Mouse (Mus musculus) spleen, postnatal 10 days (tissue): ENCODE results near the gene Zfp811.
A peak's percentile ranks its signal among the peaks of the same experiment; 100 is the strongest.
"Not testable (repeated sequence)": the region's sequence is repeated elsewhere in the genome, so short reads cannot be mapped to it uniquely, and the experiment has no call there.

ENCODE experiments used
- DNase-seq, 2 experiments: peaks; one replicate each; pipeline ENCODE4 v3.0.0; 2021 to 2022; ENCODE audit warnings: low spot score in 2 of 2

Gene Zfp811

GRCm38 (mm10) chr17:32809544-32810374, at the start of gene Zfp811:
TSS of gene Zfp811 (minus strand) at chr17:32809931.
- no peak for DNase-seq

GRCm38 (mm10) chr17:32856713-32857112, 47.0 kb upstream of the Zfp811 start:
- DNase-seq = not testable (repeated sequence)

- no peak for DNase-seq
These were observed 41.9 kb upstream of the Zfp811 start for GRCm38 (mm10) chr17:32851581-32851980.

- DNase-seq = no peak
These were observed 31.7 kb upstream of the Zfp811 start for GRCm38 (mm10) chr17:32841388-32841787.

GRCm38 (mm10) chr17:32839083-32839802, 29.5 kb upstream of the Zfp811 start:
- no peak for DNase-seq

- no peak for DNase-seq
These were observed 20.7 kb upstream of the Zfp811 start for GRCm38 (mm10) chr17:32830418-32830782.

- DNase-seq = peak; percentile 43 to 62
These were observed 20.0 kb upstream of the Zfp811 start, which contains the start of gene Zfp799 for GRCm38 (mm10) chr17:32829540-32830417. TSS of gene Zfp799 (minus strand) at chr17:32830261.

- DNase-seq = no peak
These were observed 6.5 kb upstream of the Zfp811 start for GRCm38 (mm10) chr17:32816074-32816784.

- DNase-seq = no peak
These were observed 4.4 kb upstream of the Zfp811 start for GRCm38 (mm10) chr17:32814136-32814535.

GRCm38 (mm10) chr17:32810648-32811047, 917 bp upstream of the Zfp811 start:
- no peak for DNase-seq

GRCm38 (mm10) chr17:32808921-32809320, 810 bp downstream of the Zfp811 start:
- no peak for DNase-seq

- DNase-seq = no peak
These were observed 20.5 kb downstream of the Zfp811 start for GRCm38 (mm10) chr17:32789244-32789643.

GRCm38 (mm10) chr17:32788576-32788975, 21.2 kb downstream of the Zfp811 start:
- DNase-seq = no peak

- peak; percentile 83 to 88 for DNase-seq
These were observed 21.6 kb downstream of the Zfp811 start, which contains the start of gene Zfp871 for GRCm38 (mm10) chr17:32788094-32788559. TSS of gene Zfp871 (minus strand) at chr17:32788287.

- DNase-seq = peak in 1 of 2 experiments; percentile 71
These were observed 22.2 kb downstream of the Zfp811 start for GRCm38 (mm10) chr17:32787436-32788093.

- peak in 1 of 2 experiments; percentile 18 for DNase-seq
These were observed 22.8 kb downstream of the Zfp811 start for GRCm38 (mm10) chr17:32786944-32787343.

GRCm38 (mm10) chr17:32785656-32786055, 24.1 kb downstream of the Zfp811 start:
- DNase-seq = no peak

GRCm38 (mm10) chr17:32777564-32777963, 32.2 kb downstream of the Zfp811 start:
- no peak for DNase-seq

GRCm38 (mm10) chr17:32771213-32771612, 38.5 kb downstream of the Zfp811 start:
- DNase-seq = peak in 1 of 2 experiments; percentile 36

GRCm38 (mm10) chr17:32766422-32766821, 43.3 kb downstream of the Zfp811 start:
- DNase-seq = no peak
